Mouse (Mus musculus) retina, postnatal 1 day (tissue): ENCODE data around the gene Gng4.
"Not testable (repeated sequence)": the region's sequence is repeated elsewhere in the genome, so short reads cannot be mapped to it uniquely, and the experiment has no call there.

Experiments used
- DNase-seq: peaks from one replicate; pipeline ENCODE4 v3.0.0-alpha.2; 2012

Gng4 gene

GRCm38 (mm10) chr13:13783894-13784419, at the start of gene Gng4:
Gene Gng4 (plus strand): TSS chr13:13784059.
- DNase-seq = peak; percentile 63

- no peak for DNase-seq
Observed at GRCm38 (mm10) chr13:13739232-13739631, 44.6 kb upstream of the Gng4 start.

GRCm38 (mm10) chr13:13745911-13746310, 37.9 kb upstream of the Gng4 start:
- DNase-seq = no peak

GRCm38 (mm10) chr13:13775778-13776494, 7.9 kb upstream of the Gng4 start:
- peak; percentile 68 for DNase-seq

GRCm38 (mm10) chr13:13777052-13777451, 6.8 kb upstream of the Gng4 start:
- DNase-seq = no peak

- DNase-seq = no peak
Observed at GRCm38 (mm10) chr13:13777696-13778095, 6.2 kb upstream of the Gng4 start.

GRCm38 (mm10) chr13:13778837-13779458, 4.9 kb upstream of the Gng4 start:
- no peak for DNase-seq

- DNase-seq = no peak
Observed at GRCm38 (mm10) chr13:13780271-13780670, 3.6 kb upstream of the Gng4 start.

- DNase-seq = no peak
Observed at GRCm38 (mm10) chr13:13781026-13781425, 2.8 kb upstream of the Gng4 start.

- no peak for DNase-seq
Observed at GRCm38 (mm10) chr13:13783296-13783695, 563 bp upstream of the Gng4 start.

- peak; percentile 56 for DNase-seq
Observed at GRCm38 (mm10) chr13:13784420-13784936, 619 bp downstream of the Gng4 start.

- DNase-seq = peak; percentile 52
Observed at GRCm38 (mm10) chr13:13784981-13785783, 1.3 kb downstream of the Gng4 start.

GRCm38 (mm10) chr13:13786971-13787370, 3.1 kb downstream of the Gng4 start:
- DNase-seq = no peak

GRCm38 (mm10) chr13:13788070-13788469, 4.2 kb downstream of the Gng4 start:
- DNase-seq = no peak

- DNase-seq = no peak
Observed at GRCm38 (mm10) chr13:13791981-13792380, 8.1 kb downstream of the Gng4 start.

- DNase-seq = no peak
Observed at GRCm38 (mm10) chr13:13795166-13795832, 11.4 kb downstream of the Gng4 start.

- DNase-seq = no peak
Observed at GRCm38 (mm10) chr13:13796082-13796481, 12.2 kb downstream of the Gng4 start.

GRCm38 (mm10) chr13:13797816-13798215, 14.0 kb downstream of the Gng4 start:
- not testable (repeated sequence) for DNase-seq

- no peak for DNase-seq
Observed at GRCm38 (mm10) chr13:13798775-13799174, 14.9 kb downstream of the Gng4 start.

GRCm38 (mm10) chr13:13808337-13809132, 24.7 kb downstream of the Gng4 start:
- peak; percentile 41 for DNase-seq

- no peak for DNase-seq
Observed at GRCm38 (mm10) chr13:13810885-13811284, 27.0 kb downstream of the Gng4 start.

- DNase-seq = no peak
Observed at GRCm38 (mm10) chr13:13818696-13819095, 34.8 kb downstream of the Gng4 start.
